Mouse (Mus musculus) cerebellum, adult 2 months (tissue): ENCODE results near the gene Dgkz. TPM values are rescaled to one million over a fixed set of nuclear protein-coding genes. Genes with fewer than 3 reads are reported as not detected.

Experiments used
- DNase-seq, 2 experiments: peaks; one replicate each; pipeline ENCODE4 v3.0.0; 2021
- H3K27ac ChIP-seq: fragments of 200-500 bp; 2 replicates; pipeline ENCODE4 v1.5.1; 2012; ENCODE audit warnings: low read length, control low read depth, inconsistent platforms; ENCODE audit not compliant: insufficient read depth
- H3K27me3 ChIP-seq: fragments of 200-500 bp; 2 replicates; pipeline ENCODE4 v1.6.1; 2012; ENCODE audit warnings: inconsistent platforms, mild to moderate bottlenecking, low read length, moderate library complexity; ENCODE audit not compliant: control insufficient read depth, insufficient read depth
- H3K4me1 ChIP-seq: fragments of 200-500 bp; 2 replicates; pipeline ENCODE4 v1.6.1; 2011; ENCODE audit warnings: low read length; ENCODE audit not compliant: control insufficient read depth, insufficient read depth
- H3K4me3 ChIP-seq: fragments of 200-500 bp; replicated peaks from 2 replicates; pipeline ENCODE3; 2011; ENCODE audit warnings: mild to moderate bottlenecking, low read depth, low read length, control low read depth; ENCODE audit not compliant: insufficient read depth
- CTCF ChIP-seq: fragments of 200-500 bp; IDR thresholded peaks from 2 replicates; pipeline ENCODE4 v1.5.1; 2011; ENCODE audit warnings: low read depth, mild to moderate bottlenecking, control low read depth, low read length, moderate library complexity, borderline replicate concordance; ENCODE audit not compliant: insufficient read depth
- POLR2A ChIP-seq: fragments of 200-500 bp; IDR thresholded peaks from 2 replicates; pipeline ENCODE4 v1.6.1; 2011; ENCODE audit warnings: low read length, control low read depth, borderline replicate concordance; ENCODE audit not compliant: insufficient read depth
- WGBS: fragments of 180-500 bp; shearing (Covaris S2); methylation state at CpG from one replicate; pipeline ENCODE4 v1.1.7; 2018; 5-methylcytosine and 5-hydroxymethylcytosine counted together
- polyA plus RNA-seq: library from polyadenylated mRNA; depleted of rRNA; stranded (reverse); fragments of >200 nt; gene quantifications from 2 replicates; pipeline ENCODE4 v1.2.3, GENCODE M21; 2012

Gene Dgkz
- polyA plus RNA-seq, 1 experiment = 716 TPM

- WGBS = 81% methylated on average over 9 of the region's 9 CpGs
- Histone ChIP-seq H3K27me3 (no peaks in the 10 kb centered on the region), H3K4me3 (no peak overlapping the region), H3K4me1 (no peaks in the 10 kb centered on the region), H3K27ac (no peak overlapping the region)
- DNase-seq = no peak
- TF ChIP-seq CTCF = no peak
- no peak for TF ChIP-seq POLR2A
These were observed 9.4 kb upstream of the Dgkz start for GRCm38 (mm10) chr2:91984906-91985525.

GRCm38 (mm10) chr2:91984439-91984838 lies 8.8 kb upstream of the Dgkz start:
- DNase-seq = no peak
- TF ChIP-seq CTCF = no peak
- no peak for TF ChIP-seq POLR2A
- WGBS = 48% methylated on average over 11 of the region's 13 CpGs
- no peaks in the 10 kb centered on the region for H3K27me3 ChIP-seq
- H3K27ac ChIP-seq = no peak overlapping the region
- H3K4me1 ChIP-seq = no peaks in the 10 kb centered on the region
- no peak overlapping the region for H3K4me3 ChIP-seq

GRCm38 (mm10) chr2:91980830-91981229 lies 5.2 kb upstream of the Dgkz start:
- no peak for DNase-seq
- Histone ChIP-seq H3K27me3 (no peaks in the 10 kb centered on the region), H3K4me1 (no peaks in the 10 kb centered on the region), H3K4me3 (no peak overlapping the region), H3K27ac (no peak overlapping the region)
- 81% methylated on average over 5 of the region's 5 CpGs for WGBS
- no peak for TF ChIP-seq CTCF
- TF ChIP-seq POLR2A = no peak

- Histone ChIP-seq H3K4me1 (no peaks in the 10 kb centered on the region), H3K27me3 (no peaks in the 10 kb centered on the region), H3K27ac (no peak overlapping the region), H3K4me3 (no peak overlapping the region)
- WGBS = 51% methylated on average over 4 of the region's 4 CpGs
- TF ChIP-seq CTCF (no peak), POLR2A (no peak)
- no peak for DNase-seq
These were observed 4.6 kb upstream of the Dgkz start for GRCm38 (mm10) chr2:91980245-91980644.

- 74% methylated on average over 2 of the region's 2 CpGs for WGBS
- TF ChIP-seq POLR2A (no peak), CTCF (no peak)
- H3K27ac ChIP-seq = no peak overlapping the region
- H3K4me1 ChIP-seq = no peaks in the 10 kb centered on the region; the same call in 1 of the 2 replicates
- no peak for DNase-seq
- H3K27me3 ChIP-seq = no peaks in the 10 kb centered on the region
- no peak overlapping the region for H3K4me3 ChIP-seq
These were observed 2.9 kb upstream of the Dgkz start for GRCm38 (mm10) chr2:91978547-91978946.

GRCm38 (mm10) chr2:91977960-91978359 lies 2.3 kb upstream of the Dgkz start:
- H3K4me1 ChIP-seq = no peaks in the 10 kb centered on the region; the same call in 1 of the 2 replicates

GRCm38 (mm10) chr2:91973416-91974135 lies 2.1 kb downstream of the Dgkz start:
- TF ChIP-seq CTCF (no peak), POLR2A (no peak)
- peaks cover 15% of the 10 kb centered on the region for H3K4me1 ChIP-seq
- H3K4me3 ChIP-seq = no peak overlapping the region
- H3K27me3 ChIP-seq = no peaks in the 10 kb centered on the region
- no peak for DNase-seq
- WGBS = 68% methylated on average over 7 of the region's 7 CpGs
- H3K27ac ChIP-seq = peak overlapping the region; percentile 48; the same call in 1 of the 2 replicates

More at GRCm38 (mm10) chr2:91977960-91978359, 2.3 kb upstream of the Dgkz start:
- H3K4me3 ChIP-seq = no peak overlapping the region
- no peak overlapping the region for H3K27ac ChIP-seq
- 88% methylated on average over 4 of the region's 4 CpGs for WGBS
- H3K27me3 ChIP-seq = no peaks in the 10 kb centered on the region
- DNase-seq = no peak
- TF ChIP-seq POLR2A (no peak), CTCF (no peak)

- DNase-seq = no peak
- H3K27me3 ChIP-seq = no peaks in the 10 kb centered on the region
- TF ChIP-seq POLR2A (no peak), CTCF (no peak)
- WGBS = 71% methylated on average over 13 of the region's 13 CpGs
- no peak overlapping the region for H3K4me3 ChIP-seq
- H3K4me1 ChIP-seq = peaks cover 21% of the 10 kb centered on the region
- peak overlapping the region; percentile 53 for H3K27ac ChIP-seq
These were observed 3.5 kb downstream of the Dgkz start for GRCm38 (mm10) chr2:91972121-91972566.
